Mouse (Mus musculus) gastrocnemius, postnatal 4 days (tissue): ENCODE data around the gene Gm28230. TPM values are rescaled to one million over a fixed set of nuclear protein-coding genes. Genes with fewer than 3 reads are reported as not detected.

Source experiments
- DNase-seq, 2 experiments: peaks; one replicate each; pipeline ENCODE4 v3.0.0; 2021 to 2022; ENCODE audit warnings: low spot score in 2 of 2, mixed read lengths in 2 of 2
- total RNA-seq, 2 experiments: library from RNA; stranded (reverse); gene quantifications; 2 replicates each; pipeline ENCODE4 v1.2.3; 2021

Gene Gm28230
- total RNA-seq, 2 experiments from 2014 or later, result 0.47 to 0.74 TPM

- no peak for DNase-seq
Observed at GRCm38 (mm10) chr2:74738623-74739475, 12.3 kb downstream of the Gm28230 start.

GRCm38 (mm10) chr2:74739476-74739800 is 12.9 kb downstream of the Gm28230 start:
- DNase-seq, result no peak

GRCm38 (mm10) chr2:74739869-74740268 is 13.3 kb downstream of the Gm28230 start:
- no peak for DNase-seq

GRCm38 (mm10) chr2:74740311-74741091 is 14.0 kb downstream of the Gm28230 start:
- peak in 1 of 2 experiments; percentile 22 for DNase-seq

GRCm38 (mm10) chr2:74741252-74741978 is 14.9 kb downstream of the Gm28230 start:
- no peak for DNase-seq

- DNase-seq, result no peak
Observed at GRCm38 (mm10) chr2:74741979-74742277, 15.4 kb downstream of the Gm28230 start.

GRCm38 (mm10) chr2:74745540-74746297 is 19.2 kb downstream of the Gm28230 start:
- DNase-seq, result peak in 1 of 2 experiments; percentile 9

- DNase-seq, result peak in 1 of 2 experiments; percentile 9
Observed at GRCm38 (mm10) chr2:74746298-74746921, 19.9 kb downstream of the Gm28230 start.

- no peak for DNase-seq
Observed at GRCm38 (mm10) chr2:74747006-74747405, 20.5 kb downstream of the Gm28230 start.

- DNase-seq, result no peak
Observed at GRCm38 (mm10) chr2:74747661-74748141, 21.2 kb downstream of the Gm28230 start.

GRCm38 (mm10) chr2:74748436-74748995 is 22.0 kb downstream of the Gm28230 start:
- no peak for DNase-seq

- peak in 1 of 2 experiments; percentile 50 for DNase-seq
Observed at GRCm38 (mm10) chr2:74749337-74750121, 23.0 kb downstream of the Gm28230 start.

- no peak for DNase-seq
Observed at GRCm38 (mm10) chr2:74750731-74751250, 24.3 kb downstream of the Gm28230 start.

GRCm38 (mm10) chr2:74751861-74752260 is 25.3 kb downstream of the Gm28230 start:
- no peak for DNase-seq

GRCm38 (mm10) chr2:74752431-74753174 is 26.1 kb downstream of the Gm28230 start:
- no peak for DNase-seq

- no peak for DNase-seq
Observed at GRCm38 (mm10) chr2:74753175-74753523, 26.6 kb downstream of the Gm28230 start.

- DNase-seq, result no peak
Observed at GRCm38 (mm10) chr2:74753711-74754110, 27.2 kb downstream of the Gm28230 start.

GRCm38 (mm10) chr2:74760146-74760545 is 33.6 kb downstream of the Gm28230 start:
- no peak for DNase-seq
